Mouse (Mus musculus) layer of hippocampus, postnatal 36 days (tissue): ENCODE results near the gene Twist1. TPM values are rescaled to one million over a fixed set of nuclear protein-coding genes. Genes with fewer than 3 reads are reported as not detected.

Experiments used
- DNase-seq, 2 experiments: peaks; one replicate each; pipeline ENCODE4 v3.0.0; 2022
- total RNA-seq, 2 experiments: library from RNA; stranded (reverse); gene quantifications; 2 replicates each; pipeline ENCODE4 v1.2.3; 2021

Twist1 gene
- total RNA-seq, 2 experiments from 2014 or later: 1.4 to 1.6 TPM

- DNase-seq: no peak
These were observed 9.3 kb downstream of the Twist1 start for GRCm38 (mm10) chr12:33966490-33967415.

DNA sequence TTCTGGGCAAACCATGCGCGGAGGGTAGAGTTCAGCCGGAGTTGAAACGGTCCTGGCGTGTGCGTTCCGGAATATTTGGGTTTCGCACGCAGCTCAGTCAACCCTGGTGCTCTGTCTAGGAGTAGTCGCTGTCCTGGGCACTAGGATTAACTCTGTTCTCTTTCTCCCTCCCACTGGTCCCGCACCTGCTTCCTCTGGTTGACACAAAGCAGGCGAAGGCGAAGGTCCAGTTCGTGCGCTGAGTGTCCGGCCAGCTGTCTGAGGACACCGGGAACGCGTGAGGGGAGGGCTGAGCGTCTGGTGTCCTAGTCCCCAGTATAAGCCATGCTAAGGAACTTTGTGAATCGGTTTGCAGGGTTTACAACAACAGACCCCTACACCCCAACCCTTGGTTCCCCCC, 10.0 kb downstream of the Twist1 start:
- no peak for DNase-seq

DNA sequence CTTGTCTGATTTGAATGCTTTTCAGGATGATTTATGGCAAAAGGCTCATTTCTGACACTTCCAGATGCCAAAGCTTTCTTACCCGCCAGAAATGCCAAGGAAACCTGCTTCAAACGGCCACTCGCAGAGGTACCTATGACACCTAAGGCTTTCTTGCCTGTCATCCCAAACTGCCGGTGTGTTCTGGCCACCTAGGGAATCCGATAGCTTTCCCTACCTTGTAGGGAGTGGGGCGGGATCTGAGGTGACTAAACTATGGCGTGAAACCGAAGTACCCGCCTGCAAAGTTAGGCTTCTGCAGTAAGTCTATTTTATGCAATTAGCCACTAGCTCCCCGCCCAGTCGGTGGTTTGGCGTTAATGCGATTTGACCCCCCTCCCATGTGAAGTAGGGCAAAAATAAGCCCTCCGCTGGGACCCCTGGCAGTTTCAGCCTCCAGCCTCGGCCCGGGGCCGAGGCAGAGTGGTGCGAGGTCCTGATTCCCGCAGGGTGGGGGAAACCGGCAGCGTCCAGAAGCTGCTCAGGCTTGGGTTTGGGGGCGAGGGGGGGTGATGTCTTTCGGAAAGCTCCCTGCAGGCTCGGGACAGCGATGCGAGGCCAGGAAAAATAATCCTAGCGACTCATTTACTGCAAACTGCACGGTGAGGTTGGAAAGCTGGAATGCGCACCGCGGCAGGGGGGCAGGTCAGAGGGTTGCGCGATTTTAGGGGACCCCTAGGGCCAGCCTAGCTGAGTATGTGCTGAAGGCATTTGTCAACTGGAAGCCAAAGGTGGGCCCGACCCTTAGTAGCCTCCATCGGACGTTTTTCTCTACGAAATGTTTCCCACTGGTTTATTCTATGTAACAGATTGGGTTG, 10.8 kb downstream of the Twist1 start:
- DNase-seq: no peak

- DNase-seq: no peak
These were observed 11.4 kb downstream of the Twist1 start for GRCm38 (mm10) chr12:33968898-33969178.

- DNase-seq: no peak
These were observed 22.7 kb downstream of the Twist1 start for GRCm38 (mm10) chr12:33980159-33980558.

DNA sequence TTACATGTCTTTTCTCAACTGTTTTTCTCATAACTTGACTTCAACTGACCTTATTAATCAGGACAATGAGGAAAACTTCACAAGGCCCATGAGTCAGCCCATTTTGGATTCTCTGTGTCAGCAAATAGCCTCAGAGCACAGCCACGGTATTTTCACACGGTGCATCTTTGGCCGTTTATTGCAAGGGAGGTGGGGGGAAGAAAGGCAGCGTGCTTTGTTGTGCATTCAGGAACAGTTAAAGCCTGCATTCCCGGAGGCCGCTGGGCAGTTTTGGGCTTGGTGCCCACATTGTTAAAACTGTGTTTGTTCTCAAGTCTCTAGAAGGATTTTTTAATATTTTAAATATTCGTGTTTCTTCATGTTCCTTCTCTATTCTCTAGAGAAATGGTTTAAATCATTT, 24.0 kb downstream of the Twist1 start:
- DNase-seq: no peak

DNA sequence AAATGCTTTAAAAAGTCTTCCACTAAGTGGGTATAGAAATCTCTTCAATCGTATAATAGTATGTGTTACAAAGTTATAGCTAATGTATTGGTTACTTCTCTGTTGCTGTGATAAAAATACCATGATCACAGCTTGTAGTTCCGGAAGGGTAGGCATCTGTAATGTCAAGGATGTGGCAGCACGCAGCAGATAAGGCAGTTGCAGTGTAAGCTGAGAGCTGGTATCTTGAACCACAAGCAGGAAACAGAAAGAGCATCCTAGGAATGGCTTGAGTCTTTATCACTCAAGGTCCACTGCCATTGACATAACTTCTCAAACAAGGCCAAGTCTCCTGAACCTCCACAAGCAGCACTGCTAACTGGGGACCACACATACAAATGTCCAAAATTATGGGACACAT, 35.7 kb downstream of the Twist1 start:
- no peak for DNase-seq

Other genes with a start within 250 kb of the Twist1 start
- not detected for gene Ferd3l, start 29.2 kb upstream of the Twist1 start, total RNA-seq